Mouse (Mus musculus): Measurements from ENCODE around the gene Xpnpep1.
A peak's percentile ranks its signal among the peaks of the same experiment; 100 is the strongest.

DNA sequence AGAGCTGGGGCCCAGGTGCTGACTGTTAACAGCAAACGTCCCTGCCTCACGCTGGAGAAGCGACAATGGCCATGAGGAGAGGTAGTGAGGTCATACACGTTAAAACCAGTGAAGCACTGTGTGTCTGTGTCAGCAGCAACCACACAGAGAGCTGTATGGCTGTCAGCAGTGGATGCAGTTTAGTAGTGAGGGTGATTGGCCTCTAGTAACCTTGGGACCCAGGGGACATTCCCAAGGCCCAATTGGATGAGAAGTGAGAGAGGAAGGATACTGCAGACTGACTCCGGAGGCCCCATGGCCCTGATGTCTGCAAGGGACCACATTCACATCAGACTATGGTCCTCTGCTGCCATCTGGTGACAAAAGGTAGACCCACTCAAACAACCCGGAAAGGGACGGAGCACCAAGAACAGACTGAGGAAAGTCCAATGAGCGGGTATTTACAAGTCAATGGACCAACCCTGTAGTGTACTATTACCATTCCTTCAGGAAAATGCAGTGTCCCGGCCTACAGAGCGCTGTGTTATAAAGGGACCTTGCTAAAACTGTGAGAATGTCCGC is 47.1 kb downstream of the Xpnpep1 start:
- TF ChIP-seq POLR2A (IDR thresholded peaks at IDR 0.05; ENCODE audit: low read depth, low read length) (no peak), CTCF (IDR thresholded peaks at IDR 0.05; ENCODE audit: borderline replicate concordance, insufficient read depth, low read length) (peak; percentile 36; the same call in 1 of the 2 replicates)
